12 mouse cellular contexts compared by ENCODE assay signal in the genomic region with DNA sequence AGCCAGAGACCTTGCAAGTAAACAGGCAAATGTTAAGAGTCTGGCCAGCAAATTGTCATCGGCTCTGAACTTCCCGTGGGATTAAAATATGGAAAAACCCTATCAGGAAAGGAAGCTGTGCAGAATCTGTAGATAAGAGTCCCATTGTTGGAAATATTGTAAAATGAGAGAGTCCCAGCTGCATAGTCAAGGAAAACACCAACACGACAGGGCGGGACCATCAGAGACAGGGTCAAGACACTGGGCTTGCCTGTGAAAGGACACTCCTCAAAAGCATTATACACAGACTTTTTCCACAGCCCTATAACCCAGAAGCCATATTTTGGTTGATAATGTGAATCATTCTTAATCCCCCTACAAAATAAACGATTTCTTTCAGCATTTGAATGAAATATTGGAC. TPM values are rescaled to one million over a fixed set of nuclear protein-coding genes. Genes with fewer than 3 reads are reported as not detected.
DNase-seq lines count a peak whose midpoint lies in the region; ATAC-seq and TF ChIP-seq lines count a peak whose summit lies in the region.
"Not testable (repeated sequence)": the region's sequence is repeated elsewhere in the genome, so short reads cannot be mapped to it uniquely, and the experiment has no call there.
"Had no signal": no experiment of that assay in that cellular context is flagged by ENCODE, and none has a peak within 500 bp of the region (broad histone marks: within the 10 kb centered on the region; RNA-seq: fewer than 3 reads in every experiment).

No protein-coding gene starts in this region.

- not testable (repeated sequence) for H3K9me3 ChIP-seq in heart, embryonic 11.5 days (replicated peaks; ENCODE audit: control insufficient read depth, low read length); heart, embryonic 12.5 days (replicated peaks); heart, embryonic 13.5 days; heart, embryonic 14.5 days (ENCODE audit: control insufficient read depth, low read length); heart, embryonic 16.5 days (replicated peaks; ENCODE audit: control insufficient read depth, low read length); heart, postnatal 0 days (replicated peaks; ENCODE audit: control insufficient read depth, low read length); liver, embryonic 16.5 days (replicated peaks; ENCODE audit: control insufficient read depth, low read length)

- H3K4me3 ChIP-seq in heart, embryonic 11.5 days (ENCODE audit: low read depth, low read length); heart, embryonic 12.5 days; heart, embryonic 13.5 days; heart, embryonic 14.5 days (ENCODE audit: control insufficient read depth in 1 of 2, insufficient read depth in 1 of 2, low read depth in 1 of 2, low read length in 2 of 2); heart, embryonic 16.5 days (ENCODE audit: low read length); heart, postnatal 0 days (ENCODE audit: low read depth, low read length); liver, embryonic 16.5 days (ENCODE audit: low read depth, low read length): not testable (repeated sequence)

- WGBS in heart, embryonic 11.5 days (ENCODE audit: insufficient replicate concordance) = 84% methylated on average over 3 of the region's 5 CpGs
- WGBS in heart, embryonic 12.5 days = 64% methylated on average over 5 of the region's 5 CpGs
- 40% methylated on average over 4 of the region's 5 CpGs for WGBS in heart, embryonic 13.5 days
- 39% methylated on average over 2 of the region's 5 CpGs for WGBS in heart, embryonic 14.5 days
- 76% methylated on average over 2 of the region's 5 CpGs for WGBS in heart, embryonic 16.5 days
- 27% methylated on average over 3 of the region's 5 CpGs for WGBS in heart, postnatal 0 days
- 65% methylated on average over 3 of the region's 5 CpGs for WGBS in liver, embryonic 16.5 days (ENCODE audit: insufficient replicate concordance)

- H3K9ac ChIP-seq in heart, embryonic 11.5 days (ENCODE audit: low read depth, low read length); heart, embryonic 12.5 days; heart, embryonic 13.5 days; heart, embryonic 14.5 days (ENCODE audit: low read length); heart, embryonic 16.5 days (ENCODE audit: low read length); heart, postnatal 0 days (replicated peaks; ENCODE audit: low read depth, low read length); liver, embryonic 16.5 days (ENCODE audit: low read depth, low read length): not testable (repeated sequence)

- DNase-seq in heart, postnatal 0 days (ENCODE audit: low spot score) = not testable (repeated sequence)

- not testable (repeated sequence) for TF ChIP-seq CTCF in heart, postnatal 0 days (IDR thresholded peaks at IDR 0.05; ENCODE audit: low read depth)

- not testable (repeated sequence) for TF ChIP-seq EP300 in heart, postnatal 0 days (IDR thresholded peaks at IDR 0.05; ENCODE audit: low read depth)

- ATAC-seq in heart, embryonic 11.5 days (replicated peaks; ENCODE audit: insufficient number of reproducible peaks, low FRiP score, low TSS enrichment) = peak; percentile 65
- peak; percentile 73 for ATAC-seq in heart, embryonic 12.5 days (ENCODE audit: insufficient number of reproducible peaks, low FRiP score)
- peak; percentile 42; the same call in 1 of the 2 replicates for ATAC-seq in heart, embryonic 13.5 days (ENCODE audit: extremely low read depth, insufficient number of reproducible peaks, low FRiP score, low TSS enrichment)
- peak; percentile 56; the same call in 1 of the 2 replicates for ATAC-seq in heart, embryonic 14.5 days (ENCODE audit: insufficient number of reproducible peaks, insufficient read depth, low FRiP score, low read depth)
- peak; percentile 63 for ATAC-seq in heart, embryonic 16.5 days (replicated peaks; ENCODE audit: extremely low read depth, insufficient read depth, low FRiP score)
- ATAC-seq in heart, postnatal 0 days (ENCODE audit: insufficient read depth, low read depth) = peak; percentile 55
- ATAC-seq in liver, embryonic 16.5 days (ENCODE audit: low read depth) = 0 out of 2 replicates have a peak, but pooled peaks have one; percentile 16

- not testable (repeated sequence) for H3K4me1 ChIP-seq in heart, embryonic 11.5 days (ENCODE audit: control insufficient read depth, insufficient read depth, low read length); heart, embryonic 12.5 days (replicated peaks); heart, embryonic 13.5 days; heart, embryonic 14.5 days (ENCODE audit: control insufficient read depth in 2 of 2, insufficient read depth in 2 of 2, low read length in 2 of 2); heart, embryonic 16.5 days (ENCODE audit: control insufficient read depth, insufficient read depth, low read length); heart, postnatal 0 days (ENCODE audit: control insufficient read depth, insufficient read depth); liver, embryonic 16.5 days (ENCODE audit: control insufficient read depth, low read depth, low read length)

- not testable (repeated sequence) for H3K4me2 ChIP-seq in heart, embryonic 11.5 days; heart, embryonic 12.5 days; heart, embryonic 13.5 days; heart, embryonic 14.5 days (ENCODE audit: low read length); heart, embryonic 16.5 days (ENCODE audit: low read depth, low read length); heart, postnatal 0 days (ENCODE audit: low read depth, low read length); liver, embryonic 16.5 days (ENCODE audit: low read depth, low read length)

- H3K36me3 ChIP-seq in heart, embryonic 11.5 days (ENCODE audit: control insufficient read depth, insufficient read depth, low read length); heart, embryonic 12.5 days; heart, embryonic 13.5 days; heart, embryonic 14.5 days (ENCODE audit: control insufficient read depth, insufficient read depth, low read length); heart, embryonic 16.5 days (ENCODE audit: control insufficient read depth, insufficient read depth); heart, postnatal 0 days (replicated peaks; ENCODE audit: control insufficient read depth, insufficient read depth, low read length); liver, embryonic 16.5 days (ENCODE audit: control insufficient read depth, insufficient read depth): not testable (repeated sequence)

- H3K27me3 ChIP-seq in heart, embryonic 11.5 days (ENCODE audit: control insufficient read depth, insufficient read depth, low read length); heart, embryonic 12.5 days (replicated peaks); heart, embryonic 13.5 days (replicated peaks); heart, embryonic 14.5 days (ENCODE audit: control insufficient read depth, insufficient read depth, low read length); heart, embryonic 16.5 days (ENCODE audit: control insufficient read depth, insufficient read depth, low read length); heart, postnatal 0 days (ENCODE audit: control insufficient read depth, insufficient read depth, low read length); liver, embryonic 16.5 days (ENCODE audit: control insufficient read depth, insufficient read depth, low read depth, low read length): not testable (repeated sequence)

- not testable (repeated sequence) for H3K27ac ChIP-seq in heart, embryonic 11.5 days (ENCODE audit: low read depth, low read length); heart, embryonic 12.5 days (ENCODE audit: poor library complexity, severe bottlenecking); heart, embryonic 13.5 days (replicated peaks); heart, embryonic 14.5 days (replicated peaks in 1 of 2; ENCODE audit: control insufficient read depth in 1 of 2, insufficient read depth in 1 of 2, low read depth in 2 of 2, low read length in 2 of 2); heart, embryonic 16.5 days (ENCODE audit: low read length); liver, embryonic 16.5 days (ENCODE audit: low read length)
- H3K27ac ChIP-seq in heart, postnatal 0 days (ENCODE audit: low read depth) = 0 out of 2 replicates have a peak overlapping the region, but pooled peaks have one; percentile 38

RNA-seq across cellular contexts. Expression of a gene that starts 21.1 kb away (rescaled TPM):
- polyA plus RNA-seq in heart, embryonic 11.5 days (2014; fragmentation: Nextera tagmentation; extraction: Ambion mirVana) = 2.2 and 2.9 TPM in 2 replicates
- polyA plus RNA-seq in heart, embryonic 12.5 days (2016; fragmentation: Nextera tagmentation; extraction: Ambion mirVana) = 2.4 TPM in 2 replicates
- polyA plus RNA-seq in heart, embryonic 13.5 days (2015; fragmentation: Nextera tagmentation; extraction: Ambion mirVana) = 2.1 and 2.4 TPM in 2 replicates
- polyA plus RNA-seq in heart, embryonic 14.5 days (2014; fragmentation: Nextera tagmentation; extraction: Ambion mirVana) = 3.6 and 4.7 TPM in 2 replicates
- polyA plus RNA-seq in heart, embryonic 16.5 days (2015; fragmentation: Nextera tagmentation; extraction: Ambion mirVana) = 3.0 and 4.3 TPM in 2 replicates
- total RNA-seq in heart, postnatal 0 days (2014; rRNA removed; ENCODE audit: low replicate concordance) = 5.7 and 7.5 TPM in 2 replicates
- polyA plus RNA-seq in heart, postnatal 0 days (2015; fragmentation: Nextera tagmentation; extraction: Ambion mirVana) = 2.1 and 2.5 TPM in 2 replicates
- 1.3 and 1.4 TPM in 2 replicates for polyA plus RNA-seq in liver, embryonic 16.5 days (2015; fragmentation: Nextera tagmentation; extraction: Ambion mirVana)
- polyA plus RNA-seq: C2C12 had no signal

RNA-seq across cellular contexts. Expression of a gene that starts 22.6 kb away (rescaled TPM):
- polyA plus RNA-seq in heart, embryonic 11.5 days (2014; fragmentation: Nextera tagmentation; extraction: Ambion mirVana) = 0.42 and 0.57 TPM in 2 replicates
- polyA plus RNA-seq in heart, embryonic 12.5 days (2016; fragmentation: Nextera tagmentation; extraction: Ambion mirVana) = 0.53 and 0.64 TPM in 2 replicates
- 0.57 TPM in 2 replicates for polyA plus RNA-seq in heart, embryonic 13.5 days (2015; fragmentation: Nextera tagmentation; extraction: Ambion mirVana)
- 0.47 and 0.54 TPM in 2 replicates for polyA plus RNA-seq in heart, embryonic 14.5 days (2014; fragmentation: Nextera tagmentation; extraction: Ambion mirVana)
- polyA plus RNA-seq in heart, embryonic 16.5 days (2015; fragmentation: Nextera tagmentation; extraction: Ambion mirVana) = 0.68 and 0.74 TPM in 2 replicates
- 0.12 and 0.27 TPM in 2 replicates for total RNA-seq in heart, postnatal 0 days (2014; rRNA removed; ENCODE audit: low replicate concordance)
- 0.37 and 0.38 TPM in 2 replicates for polyA plus RNA-seq in heart, postnatal 0 days (2015; fragmentation: Nextera tagmentation; extraction: Ambion mirVana)
- 0.33 and 0.43 TPM in 2 replicates for polyA plus RNA-seq in liver, embryonic 16.5 days (2015; fragmentation: Nextera tagmentation; extraction: Ambion mirVana)
- total RNA-seq: ES-E14, MEL had no signal
- polyA plus RNA-seq: C2C12, G1E had no signal

RNA-seq across cellular contexts. Expression of a gene that starts 46.7 kb away (rescaled TPM):
- 9.8 and 9.9 TPM in 2 replicates for polyA plus RNA-seq in heart, embryonic 11.5 days (2014; fragmentation: Nextera tagmentation; extraction: Ambion mirVana)
- 7.6 and 7.7 TPM in 2 replicates for polyA plus RNA-seq in heart, embryonic 12.5 days (2016; fragmentation: Nextera tagmentation; extraction: Ambion mirVana)
- 2.8 TPM in 2 replicates for polyA plus RNA-seq in heart, embryonic 13.5 days (2015; fragmentation: Nextera tagmentation; extraction: Ambion mirVana)
- 1.9 and 2.3 TPM in 2 replicates for polyA plus RNA-seq in heart, embryonic 14.5 days (2014; fragmentation: Nextera tagmentation; extraction: Ambion mirVana)
- polyA plus RNA-seq in heart, embryonic 16.5 days (2015; fragmentation: Nextera tagmentation; extraction: Ambion mirVana) = 0.97 and 1.4 TPM in 2 replicates
- total RNA-seq in heart, postnatal 0 days (2014; rRNA removed; ENCODE audit: low replicate concordance) = 2.9 and 7.3 TPM in 2 replicates
- polyA plus RNA-seq in heart, postnatal 0 days (2015; fragmentation: Nextera tagmentation; extraction: Ambion mirVana) = 0.73 and 1.4 TPM in 2 replicates
- polyA plus RNA-seq in liver, embryonic 16.5 days (2015; fragmentation: Nextera tagmentation; extraction: Ambion mirVana) = 0.22 and 0.37 TPM in 2 replicates
- total RNA-seq: CH12.LX, MEL had no signal
- polyA plus RNA-seq: G1E had no signal

RNA-seq across cellular contexts. Expression of a gene that starts 49.9 kb away (rescaled TPM):
- polyA plus RNA-seq in heart, embryonic 11.5 days (2014; fragmentation: Nextera tagmentation; extraction: Ambion mirVana) = 9.3 and 10.6 TPM in 2 replicates
- polyA plus RNA-seq in heart, embryonic 12.5 days (2016; fragmentation: Nextera tagmentation; extraction: Ambion mirVana) = 10.0 and 11.8 TPM in 2 replicates
- 7.6 and 8.8 TPM in 2 replicates for polyA plus RNA-seq in heart, embryonic 13.5 days (2015; fragmentation: Nextera tagmentation; extraction: Ambion mirVana)
- polyA plus RNA-seq in heart, embryonic 14.5 days (2014; fragmentation: Nextera tagmentation; extraction: Ambion mirVana) = 8.0 and 9.5 TPM in 2 replicates
- 7.5 and 10.1 TPM in 2 replicates for polyA plus RNA-seq in heart, embryonic 16.5 days (2015; fragmentation: Nextera tagmentation; extraction: Ambion mirVana)
- total RNA-seq in heart, postnatal 0 days (2014; rRNA removed; ENCODE audit: low replicate concordance) = 7.7 and 13.6 TPM in 2 replicates
- polyA plus RNA-seq in heart, postnatal 0 days (2015; fragmentation: Nextera tagmentation; extraction: Ambion mirVana) = 6.6 and 7.1 TPM in 2 replicates
- 2.8 and 3.0 TPM in 2 replicates for polyA plus RNA-seq in liver, embryonic 16.5 days (2015; fragmentation: Nextera tagmentation; extraction: Ambion mirVana)
- total RNA-seq: ES-E14, MEL had no signal
- polyA plus RNA-seq: C2C12, G1E had no signal

Comparison
In these comparisons a context has a peak if more than half of its experiments do, and no peak if none do; other contexts are left out.
1. ATAC-seq: peak in every context shown above with its lines; median percentile 73 in heart, embryonic 12.5 days; 65 in heart, embryonic 11.5 days; 63 in heart, embryonic 16.5 days; 56 in heart, embryonic 14.5 days; 55 in heart, postnatal 0 days; 42 in heart, embryonic 13.5 days; 16 in liver, embryonic 16.5 days.